Mouse (Mus musculus): ENCODE results near the gene Muc5ac.
"Not testable (repeated sequence)": the region's sequence is repeated elsewhere in the genome, so short reads cannot be mapped to it uniquely, and the experiment has no call there.

The Muc5ac gene

GRCm38 (mm10) chr7:141788677-141789452 lies at the start of gene Muc5ac:
Muc5ac (plus strand) TSS chr7:141788972.
- no peak for DNase-seq

DNA sequence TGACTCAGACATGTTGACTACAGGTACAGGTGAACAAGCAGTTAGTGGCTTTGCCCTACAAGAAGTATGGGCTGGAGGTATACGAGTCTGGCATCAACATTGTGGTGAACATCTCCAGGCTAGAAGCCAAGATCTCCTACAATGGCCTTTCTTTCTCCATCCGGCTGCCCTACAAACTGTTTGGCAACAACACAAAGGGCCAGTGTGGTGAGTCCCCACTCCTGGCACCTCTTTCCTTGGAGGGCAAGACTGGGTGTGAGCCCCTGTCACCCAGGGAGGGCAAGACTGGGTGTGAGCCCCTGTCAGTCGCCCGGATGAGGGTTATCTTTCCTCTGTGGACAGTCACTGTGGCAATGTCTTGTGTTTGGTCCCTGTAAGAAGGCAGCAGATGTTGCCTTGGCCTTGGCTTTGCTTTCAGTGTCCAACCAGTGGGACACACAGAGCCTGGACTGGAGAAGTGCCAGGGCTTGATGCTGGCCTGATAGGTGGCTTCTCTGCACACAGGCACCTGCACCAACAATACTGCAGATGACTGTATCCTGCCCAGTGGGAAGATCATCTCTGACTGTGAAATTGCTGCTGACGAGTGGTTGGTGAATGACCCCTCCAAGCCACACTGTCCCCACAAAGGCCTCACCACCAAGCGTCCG lies 41.2 kb upstream of the Muc5ac start:
- DNase-seq = no peak

DNA sequence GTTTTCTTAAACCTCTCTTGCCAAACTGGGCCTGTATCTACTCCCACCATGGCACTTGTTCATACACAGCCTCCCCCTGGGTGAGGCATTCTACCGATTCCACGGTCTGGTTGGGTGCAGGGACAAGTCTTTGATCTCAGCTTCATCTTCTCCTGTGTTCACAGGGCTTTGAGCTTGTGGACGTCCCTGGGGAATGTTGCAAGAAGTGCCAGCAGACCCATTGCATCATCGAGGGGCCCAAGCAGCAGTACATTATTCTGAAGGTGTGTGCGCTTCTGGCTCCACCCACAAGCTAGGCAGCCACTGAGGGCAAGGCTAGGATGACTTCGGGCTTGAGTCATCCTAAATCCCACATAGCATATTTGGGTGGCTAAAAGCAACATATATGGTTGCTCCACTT lies 36.3 kb upstream of the Muc5ac start:
- DNase-seq = no peak

GRCm38 (mm10) chr7:141755831-141756230 lies 32.9 kb upstream of the Muc5ac start:
- peak; percentile 77 for DNase-seq

DNA sequence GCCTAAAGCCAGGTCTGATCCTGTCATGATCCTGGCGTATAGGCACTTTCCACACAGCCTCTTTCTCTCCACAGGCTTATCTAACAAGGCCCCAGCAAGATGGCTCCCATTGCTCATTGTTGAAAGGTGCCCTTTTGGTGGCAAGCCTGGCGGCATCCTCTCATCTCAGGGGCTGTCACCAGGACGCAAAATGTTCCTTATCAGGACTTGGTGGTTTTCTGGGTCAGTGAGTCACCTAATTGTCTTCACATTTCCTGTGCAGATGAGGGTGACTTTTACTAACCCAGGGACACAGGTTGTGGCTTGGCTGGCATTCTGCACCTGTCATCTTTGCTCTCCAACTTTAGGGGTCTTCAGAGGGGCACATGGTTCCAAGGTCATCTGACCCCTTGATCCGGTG lies 30.5 kb upstream of the Muc5ac start:
- DNase-seq = no peak

- no peak for DNase-seq
Observed at GRCm38 (mm10) chr7:141770521-141770920, 18.3 kb upstream of the Muc5ac start.

DNA sequence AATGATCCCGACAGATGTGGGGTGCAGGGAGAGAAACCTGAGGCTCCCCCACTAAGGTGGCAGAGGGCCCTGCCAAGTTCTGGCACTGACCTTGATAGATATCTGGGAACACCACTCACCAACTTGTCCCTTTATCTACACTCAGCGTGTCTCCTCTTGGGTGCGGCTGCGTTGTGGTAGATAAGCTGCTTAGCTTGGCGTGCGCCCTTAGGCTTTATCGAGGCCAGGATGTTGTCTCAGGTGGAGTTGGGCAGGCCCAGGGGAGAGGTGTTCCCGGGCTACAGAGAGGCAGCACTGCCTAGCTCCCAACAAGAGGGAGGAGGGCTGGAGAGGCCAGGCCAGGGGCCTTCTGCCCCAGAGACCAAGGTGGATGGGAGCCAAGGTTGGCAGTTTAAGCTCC lies 17.8 kb upstream of the Muc5ac start:
- no peak for DNase-seq

DNA sequence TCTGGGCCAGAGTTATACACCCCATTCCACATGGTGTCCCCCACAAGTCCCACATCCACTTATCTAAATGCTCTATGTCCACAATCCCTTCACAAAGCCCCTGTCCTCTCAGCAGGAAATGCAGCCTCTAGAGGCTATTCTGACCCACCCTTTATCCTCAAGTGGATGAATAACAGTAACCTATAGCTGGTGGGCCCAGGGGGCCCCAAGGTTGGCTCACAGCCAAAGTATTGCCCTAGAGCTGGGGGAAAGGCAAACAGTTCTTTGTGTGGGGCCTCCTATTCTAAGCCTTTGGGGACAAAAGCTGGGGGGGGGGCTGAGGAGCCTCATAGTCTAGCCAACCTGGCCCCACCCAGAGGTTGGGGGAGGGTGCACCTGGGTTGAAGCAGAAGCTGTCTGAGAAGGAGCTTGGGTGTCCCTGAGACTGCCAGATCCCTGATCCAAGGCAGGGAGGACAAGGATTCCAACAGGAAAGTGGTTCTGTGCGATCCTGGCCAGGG lies 16.7 kb upstream of the Muc5ac start:
- no peak for DNase-seq

GRCm38 (mm10) chr7:141774855-141775254 lies 13.9 kb upstream of the Muc5ac start:
- no peak for DNase-seq

GRCm38 (mm10) chr7:141776199-141776598 lies 12.6 kb upstream of the Muc5ac start:
- DNase-seq = no peak

GRCm38 (mm10) chr7:141794251-141794650 lies 5.5 kb downstream of the Muc5ac start:
- DNase-seq = no peak

- no peak for DNase-seq
Observed at GRCm38 (mm10) chr7:141803206-141803605, 14.4 kb downstream of the Muc5ac start.

- no peak for DNase-seq
Observed at GRCm38 (mm10) chr7:141805384-141805783, 16.6 kb downstream of the Muc5ac start.

DNA sequence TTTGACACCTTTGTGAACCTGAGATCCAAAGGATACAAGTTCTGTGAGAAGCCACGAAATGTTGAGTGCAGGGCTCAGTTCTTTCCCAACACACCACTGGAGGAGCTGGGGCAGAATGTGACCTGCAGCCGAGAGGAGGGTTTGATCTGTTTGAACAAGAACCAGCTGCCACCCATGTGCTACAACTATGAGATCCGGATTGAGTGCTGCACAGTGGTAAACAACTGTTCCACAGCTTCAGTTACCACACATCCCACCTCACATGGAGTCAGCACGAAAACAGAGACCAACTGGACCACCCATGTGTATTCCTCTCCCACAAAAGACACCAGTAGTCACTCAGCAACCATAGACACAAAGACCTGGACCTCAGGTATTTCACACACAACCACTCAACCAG lies 19.1 kb downstream of the Muc5ac start:
- DNase-seq = not testable (repeated sequence)

GRCm38 (mm10) chr7:141809933-141810332 lies 21.2 kb downstream of the Muc5ac start:
- DNase-seq = not testable (repeated sequence)

- DNase-seq = no peak
Observed at GRCm38 (mm10) chr7:141813321-141813720, 24.5 kb downstream of the Muc5ac start.

- DNase-seq = no peak
Observed at GRCm38 (mm10) chr7:141815361-141815760, 26.6 kb downstream of the Muc5ac start.

GRCm38 (mm10) chr7:141817355-141818075 lies 28.7 kb downstream of the Muc5ac start:
- DNase-seq = no peak

DNA sequence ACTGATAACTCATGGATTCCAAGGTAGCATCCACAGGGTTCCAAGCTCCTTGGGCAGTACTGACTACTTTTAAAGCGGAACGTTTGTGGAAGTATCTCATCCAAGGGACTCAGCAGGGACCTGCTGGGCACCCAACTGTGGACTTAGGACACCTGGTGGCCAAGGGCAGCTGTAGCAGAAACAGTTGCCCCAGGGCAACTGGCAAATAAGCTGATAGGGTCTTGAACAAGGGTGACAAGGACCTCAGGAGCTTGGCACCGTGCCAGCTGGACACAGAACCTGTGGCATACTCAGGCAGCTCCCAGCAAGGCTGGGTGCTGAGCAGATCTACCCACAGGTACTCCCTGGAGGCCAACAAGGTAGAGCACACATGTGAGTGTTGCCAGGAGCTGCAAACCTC lies 29.5 kb downstream of the Muc5ac start:
- DNase-seq = no peak

GRCm38 (mm10) chr7:141822582-141823261 lies 34.0 kb downstream of the Muc5ac start:
- DNase-seq = no peak

DNA sequence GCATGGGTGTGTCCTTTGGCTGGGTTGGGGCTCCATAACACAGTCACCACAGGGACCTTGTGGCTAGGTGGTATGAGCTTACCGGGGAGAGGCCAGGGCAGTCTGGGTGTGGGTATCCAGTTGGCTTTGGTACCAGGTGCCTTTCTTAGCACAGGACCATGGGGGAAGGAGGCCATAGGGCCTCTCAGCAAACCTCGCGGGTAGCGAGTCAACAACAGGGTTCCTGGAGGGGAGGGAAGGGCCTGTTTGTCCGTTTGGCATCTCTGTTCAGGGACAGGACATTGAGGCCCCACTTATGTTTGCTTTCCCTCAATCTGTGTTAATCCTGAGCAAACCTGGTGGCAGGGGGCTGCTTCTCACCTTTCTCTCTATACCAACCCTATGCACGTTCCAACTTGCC lies 34.9 kb downstream of the Muc5ac start:
- no peak for DNase-seq

GRCm38 (mm10) chr7:141824398-141824797 lies 35.6 kb downstream of the Muc5ac start:
- DNase-seq = no peak

DNA sequence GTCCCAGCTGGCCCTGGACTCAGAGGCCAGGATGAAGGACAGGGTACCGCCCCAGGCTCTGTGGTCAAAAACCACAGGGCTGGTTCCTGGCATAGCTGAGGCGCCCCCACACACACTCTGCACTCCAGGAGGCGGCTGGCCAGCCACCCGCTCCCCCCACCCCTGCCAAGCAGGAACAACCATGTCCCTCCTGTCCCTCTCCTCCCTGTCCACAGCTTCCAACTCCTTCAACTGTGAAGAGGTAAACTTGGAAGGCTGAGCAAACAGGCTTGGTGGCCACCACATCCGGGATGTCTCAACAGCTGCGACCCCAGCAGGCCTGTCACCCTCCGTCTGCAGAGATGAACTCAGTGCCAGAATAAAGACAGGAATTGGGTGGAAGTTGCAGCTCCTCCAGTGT lies 47.2 kb downstream of the Muc5ac start:
- DNase-seq = no peak
